Mouse (Mus musculus) midbrain, embryonic 13.5 days (tissue): ENCODE measurements around the gene Ccnk. TPM values are rescaled to one million over a fixed set of nuclear protein-coding genes. Genes with fewer than 3 reads are reported as not detected.

Experiments
- polyA plus RNA-seq: library from polyadenylated mRNA; unstranded; fragments of >200 nt; fragmentation: Nextera tagmentation; extraction: Ambion mirVana; gene quantifications from 2 replicates; pipeline ENCODE4 v1.2.1, GENCODE M21; 2015

The Ccnk gene
- polyA plus RNA-seq, 1 experiment from 2014 or later = 4.7 TPM

Other genes with a start within 250 kb of the Ccnk start
- 19.2 and 27.0 TPM in 2 replicates for gene Bcl11b, start 176.0 kb upstream of the Ccnk start, polyA plus RNA-seq
- gene Setd3, start 265 bp upstream of the Ccnk start, polyA plus RNA-seq = 93.6 and 96.6 TPM in 2 replicates
- gene Ccdc85c, start 95.8 kb downstream of the Ccnk start, polyA plus RNA-seq = 19.5 and 21.5 TPM in 2 replicates
- gene Hhipl1, start 126.7 kb downstream of the Ccnk start, polyA plus RNA-seq = 2.0 and 2.9 TPM in 2 replicates
- gene Cyp46a1, start 154.8 kb downstream of the Ccnk start, polyA plus RNA-seq = 16.7 and 17.7 TPM in 2 replicates
- 65.7 and 66.7 TPM in 2 replicates for gene Eml1, start 191.4 kb downstream of the Ccnk start, polyA plus RNA-seq